Mouse (Mus musculus): Measurements from ENCODE around the gene Fignl2.

DNA sequence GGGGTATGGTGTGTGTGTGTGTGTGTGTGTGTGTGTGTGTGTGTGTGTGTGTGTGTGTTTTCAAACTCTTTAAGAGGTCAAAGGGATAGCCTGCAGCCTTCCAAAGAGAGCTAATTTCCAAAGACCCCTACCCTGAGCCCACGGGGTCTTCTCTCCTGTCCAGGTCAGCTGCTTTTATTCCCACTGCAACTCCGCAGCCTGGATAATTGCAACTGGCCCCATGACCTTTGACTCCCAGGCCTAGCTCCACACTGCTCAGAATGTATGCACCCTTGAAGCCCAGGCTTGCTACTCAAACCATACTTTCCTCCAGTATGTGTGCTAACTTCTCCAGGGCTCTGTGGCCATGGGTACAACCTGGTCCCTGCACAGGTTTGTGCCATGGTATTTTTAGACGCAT is 17.0 kb upstream of the Fignl2 start:
- no peak for TF ChIP-seq CTCF (IDR thresholded peaks at IDR 0.05; ENCODE audit: low read depth)
- no peak for TF ChIP-seq EP300 (IDR thresholded peaks at IDR 0.05; ENCODE audit: low read depth)
